Mouse (Mus musculus): ENCODE measurements around the gene Nepro. TPM values are rescaled to one million over a fixed set of nuclear protein-coding genes. Genes with fewer than 3 reads are reported as not detected.

Gene Nepro
- polyA plus RNA-seq, 1 experiment from 2014 or later: 7.9 TPM

DNA sequence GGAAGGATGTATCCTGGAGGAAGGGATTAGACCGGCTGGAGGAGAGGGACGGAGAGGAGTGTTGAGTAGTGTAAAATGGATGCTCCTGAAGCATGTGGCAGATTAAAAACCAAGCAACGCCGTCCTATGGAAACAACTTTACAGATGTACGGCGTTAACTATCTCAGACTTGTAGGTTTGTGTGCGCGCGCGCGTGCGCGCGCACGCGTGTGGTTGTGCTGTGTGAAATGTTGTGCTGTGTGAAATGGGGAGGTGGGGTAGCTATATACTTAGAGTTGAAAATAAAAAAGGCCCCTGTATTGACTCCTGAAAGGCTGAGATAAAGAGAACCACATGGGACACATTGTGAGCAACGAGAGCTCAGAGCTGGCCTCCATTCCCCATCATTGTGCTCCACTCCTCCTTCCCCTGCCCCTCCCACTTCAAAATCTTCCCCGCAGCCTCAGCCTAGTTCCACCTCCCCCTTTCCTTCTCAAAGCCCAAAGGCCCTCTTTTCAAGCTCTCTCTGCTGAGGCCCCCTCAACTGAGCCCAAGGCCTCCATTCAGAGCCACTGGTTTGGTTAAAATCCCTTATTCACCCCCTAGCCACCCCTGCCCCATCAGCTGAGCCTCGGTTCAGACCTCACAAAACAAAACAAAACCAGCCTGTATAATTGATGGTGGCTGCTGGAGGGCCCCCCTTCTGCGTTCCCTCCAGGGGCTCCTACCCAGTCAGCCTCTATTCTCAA, 36.9 kb upstream of the Nepro start:
- WGBS: 41% methylated on average over 20 of the region's 20 CpGs
- Histone ChIP-seq H3K9ac (ENCODE audit: low read depth, low read length) (peak overlapping the region; percentile 26; the same call in 1 of the 2 replicates), H3K27ac (replicated peaks; ENCODE audit: low read depth, low read length) (peak overlapping the region; percentile 78), H3K4me3 (ENCODE audit: low read depth, low read length) (peak overlapping the region; percentile 2; the same call in 1 of the 2 replicates), H3K4me1 (ENCODE audit: control insufficient read depth, insufficient read depth, low read length) (peaks cover 41% of the 10 kb centered on the region), H3K9me3 (ENCODE audit: control insufficient read depth, low read length) (peaks cover 3% of the 10 kb centered on the region; the same call in 1 of the 2 replicates), H3K27me3 (replicated peaks; ENCODE audit: control insufficient read depth, insufficient read depth, low read length) (no peaks in the 10 kb centered on the region), H3K4me2 (ENCODE audit: low read depth, low read length) (peak overlapping the region; percentile 42), H3K36me3 (ENCODE audit: control insufficient read depth, insufficient read depth, low read length) (no peaks in the 10 kb centered on the region)
- peak; percentile 86 for ATAC-seq (ENCODE audit: low read depth)
- peak; percentile 77 for DNase-seq (ENCODE audit: low spot score)

DNA sequence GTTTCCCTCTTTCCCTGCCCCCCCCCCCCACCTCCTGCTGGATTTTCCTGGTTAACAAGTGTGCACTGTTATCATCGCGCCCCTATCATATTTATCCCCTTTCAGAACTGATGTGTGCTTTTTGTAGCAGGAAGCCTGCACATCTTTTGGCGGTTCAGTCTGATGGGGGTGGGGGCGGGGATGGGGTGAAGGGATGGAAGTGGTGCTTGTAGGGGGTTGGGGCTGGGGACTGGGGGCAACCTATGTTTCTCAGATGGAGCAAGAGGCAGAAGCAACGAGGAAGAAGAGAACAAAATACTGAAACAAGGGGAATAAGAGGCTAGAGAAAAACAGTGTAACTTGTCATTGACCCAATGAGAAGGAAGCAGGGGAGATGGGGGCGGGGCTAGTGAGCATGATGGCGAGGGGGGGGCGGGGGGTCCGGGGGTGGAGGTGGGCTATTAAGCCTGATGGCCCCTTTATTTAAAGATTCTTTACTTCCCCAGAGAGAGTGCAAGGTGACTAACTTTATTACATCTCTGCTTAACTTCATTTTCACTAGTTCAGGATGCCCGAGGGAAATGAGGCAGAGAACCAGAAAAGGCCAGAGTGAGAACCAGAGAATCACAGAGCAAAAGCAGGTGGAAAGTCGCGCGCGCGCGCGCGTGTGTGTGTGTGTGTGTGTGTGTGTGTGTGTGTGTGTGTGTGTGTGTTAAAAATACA, 36.2 kb upstream of the Nepro start:
- Histone ChIP-seq H3K4me1 (ENCODE audit: control insufficient read depth, insufficient read depth, low read length) (peaks cover 41% of the 10 kb centered on the region), H3K4me2 (ENCODE audit: low read depth, low read length) (peak overlapping the region; percentile 42), H3K27ac (replicated peaks; ENCODE audit: low read depth, low read length) (peak overlapping the region; percentile 78), H3K9me3 (ENCODE audit: control insufficient read depth, low read length) (no peaks in the 10 kb centered on the region), H3K27me3 (replicated peaks; ENCODE audit: control insufficient read depth, insufficient read depth, low read length) (no peaks in the 10 kb centered on the region), H3K9ac (ENCODE audit: low read depth, low read length) (no peak overlapping the region), H3K4me3 (ENCODE audit: low read depth, low read length) (peak overlapping the region; percentile 2; the same call in 1 of the 2 replicates), H3K36me3 (ENCODE audit: control insufficient read depth, insufficient read depth, low read length) (no peaks in the 10 kb centered on the region)
- ATAC-seq (ENCODE audit: low read depth) (no peak), DNase-seq (ENCODE audit: low spot score) (no peak)
- WGBS: 4% methylated on average over 18 of the region's 18 CpGs

DNA sequence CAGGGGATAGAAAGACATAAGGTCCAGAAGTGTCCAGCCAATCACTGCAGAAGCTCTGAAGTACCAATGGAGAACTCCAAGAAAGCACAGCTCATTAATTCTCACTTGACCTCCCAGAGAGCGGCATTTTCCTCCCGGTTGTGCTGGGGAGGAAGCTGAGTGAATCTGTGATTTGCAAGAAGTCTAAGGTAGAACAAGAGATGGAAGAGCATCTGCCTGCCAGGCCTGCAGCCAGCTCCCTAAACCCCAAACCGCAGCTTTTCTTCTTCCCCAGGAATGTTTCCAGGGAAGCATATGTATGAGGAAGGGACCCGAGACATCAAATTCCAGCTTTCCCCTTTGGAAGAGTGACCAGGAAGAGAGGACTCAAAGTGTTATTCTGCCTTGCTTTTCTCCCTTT, 35.6 kb upstream of the Nepro start:
- H3K9me3 ChIP-seq (ENCODE audit: control insufficient read depth, low read length): no peaks in the 10 kb centered on the region
- H3K9ac ChIP-seq (ENCODE audit: low read depth, low read length): 0 out of 2 replicates have a peak overlapping the region, but pooled peaks have one; percentile 4
- H3K27ac ChIP-seq (replicated peaks; ENCODE audit: low read depth, low read length): peak overlapping the region; percentile 78
- DNase-seq (ENCODE audit: low spot score) (peak; percentile 78), ATAC-seq (ENCODE audit: low read depth) (no peak)
- H3K4me1 ChIP-seq (ENCODE audit: control insufficient read depth, insufficient read depth, low read length): peaks cover 41% of the 10 kb centered on the region
- no peaks in the 10 kb centered on the region for H3K27me3 ChIP-seq (replicated peaks; ENCODE audit: control insufficient read depth, insufficient read depth, low read length)
- no peaks in the 10 kb centered on the region for H3K36me3 ChIP-seq (ENCODE audit: control insufficient read depth, insufficient read depth, low read length)
- peak overlapping the region; percentile 42 for H3K4me2 ChIP-seq (ENCODE audit: low read depth, low read length)
- H3K4me3 ChIP-seq (ENCODE audit: low read depth, low read length): no peak overlapping the region
- whole genome bisulfite sequencing: 8% methylated on average over 4 of the region's 4 CpGs

DNA sequence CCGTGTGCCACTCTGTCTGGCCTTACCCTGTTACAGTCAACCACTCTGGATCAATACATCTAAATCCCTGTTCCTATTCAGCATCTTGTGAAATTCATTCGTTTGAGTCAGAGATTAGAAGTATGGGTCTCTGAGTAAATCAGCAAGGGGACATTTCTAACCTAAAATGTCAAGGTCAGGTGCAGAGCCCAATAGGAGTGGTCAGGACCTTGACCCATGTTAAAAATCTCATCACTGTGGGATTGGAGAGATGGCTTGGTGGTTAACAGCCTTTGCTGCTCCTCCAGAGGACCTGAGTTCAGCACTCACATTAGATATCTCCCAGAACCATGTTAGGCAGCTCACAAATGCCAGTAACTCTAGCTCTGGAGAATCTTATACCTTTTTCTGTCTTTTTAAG, 33.6 kb upstream of the Nepro start:
- WGBS: 83% methylated on average over 2 of the region's 2 CpGs

DNA sequence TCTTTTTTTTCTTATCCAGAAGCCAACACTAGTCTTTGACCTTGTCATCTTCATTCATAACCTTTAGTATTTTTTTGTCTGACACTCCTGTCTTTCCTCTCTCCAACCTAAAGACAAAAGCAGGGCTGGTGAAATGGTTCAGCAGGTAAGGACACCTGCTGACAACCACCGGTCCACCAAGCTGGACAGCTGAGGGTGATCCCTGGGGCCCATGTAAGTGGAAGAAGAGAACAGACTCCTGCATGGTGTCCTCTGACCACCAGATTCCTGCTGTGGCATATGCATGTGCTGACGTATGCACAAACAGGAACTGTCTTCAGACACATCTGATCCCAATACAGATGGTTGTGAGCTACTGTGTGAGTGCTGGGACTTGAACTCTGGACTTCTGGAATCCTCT, 33.0 kb upstream of the Nepro start:
- peaks cover 36% of the 10 kb centered on the region for H3K4me1 ChIP-seq (ENCODE audit: control insufficient read depth, insufficient read depth, low read length)

More for the DNA sequence above, 33.6 kb upstream of the Nepro start:
- no peak overlapping the region for H3K4me2 ChIP-seq (ENCODE audit: low read depth, low read length)
- H3K27ac ChIP-seq (replicated peaks; ENCODE audit: low read depth, low read length): no peak overlapping the region
- ATAC-seq (ENCODE audit: low read depth) (no peak), DNase-seq (ENCODE audit: low spot score) (no peak)
- H3K4me3 ChIP-seq (ENCODE audit: low read depth, low read length): no peak overlapping the region
- no peaks in the 10 kb centered on the region for H3K9me3 ChIP-seq (ENCODE audit: control insufficient read depth, low read length)
- H3K9ac ChIP-seq (ENCODE audit: low read depth, low read length): no peak overlapping the region
- H3K27me3 ChIP-seq (replicated peaks; ENCODE audit: control insufficient read depth, insufficient read depth, low read length): no peaks in the 10 kb centered on the region
- H3K4me1 ChIP-seq (ENCODE audit: control insufficient read depth, insufficient read depth, low read length): peaks cover 34% of the 10 kb centered on the region
- H3K36me3 ChIP-seq (ENCODE audit: control insufficient read depth, insufficient read depth, low read length): no peaks in the 10 kb centered on the region

DNA sequence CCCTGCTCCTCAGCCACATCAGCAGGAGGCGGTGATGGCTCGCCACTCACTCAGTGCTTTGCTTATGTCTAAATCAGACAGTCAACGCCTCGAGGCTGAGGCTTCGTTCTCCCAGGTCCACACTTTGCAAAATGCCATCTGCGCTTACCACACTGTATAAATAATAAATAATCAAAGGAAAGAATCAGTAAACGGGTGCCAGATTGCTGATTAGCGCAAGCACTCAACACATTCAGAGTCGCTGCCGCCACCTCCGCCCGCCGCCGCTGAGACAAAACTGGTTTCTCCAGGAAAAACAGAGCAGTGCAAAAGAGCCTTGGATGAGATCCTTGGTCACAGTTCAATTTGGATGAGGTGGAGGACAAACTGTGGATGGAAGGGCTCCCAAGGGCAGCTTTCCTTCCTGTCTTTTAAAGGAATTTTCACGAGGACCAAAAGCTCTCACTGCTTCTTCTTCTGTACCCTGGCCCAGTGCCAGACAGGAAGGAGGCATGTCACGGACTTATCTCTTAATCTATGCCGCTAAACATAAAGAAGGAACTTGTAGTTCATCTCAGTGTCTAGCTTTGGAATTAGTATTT, 32.5 kb upstream of the Nepro start:
- peak overlapping the region; percentile 13; the same call in 1 of the 2 replicates for H3K4me2 ChIP-seq (ENCODE audit: low read depth, low read length)
- H3K9ac ChIP-seq (ENCODE audit: low read depth, low read length): no peak overlapping the region
- H3K27ac ChIP-seq (replicated peaks; ENCODE audit: low read depth, low read length): no peak overlapping the region
- no peaks in the 10 kb centered on the region for H3K27me3 ChIP-seq (replicated peaks; ENCODE audit: control insufficient read depth, insufficient read depth, low read length)
- no peaks in the 10 kb centered on the region for H3K36me3 ChIP-seq (ENCODE audit: control insufficient read depth, insufficient read depth, low read length)
- H3K4me3 ChIP-seq (ENCODE audit: low read depth, low read length): no peak overlapping the region
- 43% methylated on average over 17 of the region's 17 CpGs for WGBS
- peak; percentile 81 for DNase-seq (ENCODE audit: low spot score)
- no peak for ATAC-seq (ENCODE audit: low read depth)
- peaks cover 40% of the 10 kb centered on the region for H3K4me1 ChIP-seq (ENCODE audit: control insufficient read depth, insufficient read depth, low read length)
- H3K9me3 ChIP-seq (ENCODE audit: control insufficient read depth, low read length): no peaks in the 10 kb centered on the region

More for the DNA sequence above, 33.0 kb upstream of the Nepro start:
- no peak overlapping the region for H3K9ac ChIP-seq (ENCODE audit: low read depth, low read length)
- no peak for DNase-seq (ENCODE audit: low spot score)
- no peaks in the 10 kb centered on the region for H3K9me3 ChIP-seq (ENCODE audit: control insufficient read depth, low read length)
- no peaks in the 10 kb centered on the region for H3K36me3 ChIP-seq (ENCODE audit: control insufficient read depth, insufficient read depth, low read length)
- 72% methylated on average over 2 of the region's 2 CpGs for WGBS
- no peak overlapping the region for H3K4me3 ChIP-seq (ENCODE audit: low read depth, low read length)
- no peaks in the 10 kb centered on the region for H3K27me3 ChIP-seq (replicated peaks; ENCODE audit: control insufficient read depth, insufficient read depth, low read length)
- no peak overlapping the region for H3K4me2 ChIP-seq (ENCODE audit: low read depth, low read length)
- ATAC-seq (ENCODE audit: low read depth): no peak
- H3K27ac ChIP-seq (replicated peaks; ENCODE audit: low read depth, low read length): no peak overlapping the region

DNA sequence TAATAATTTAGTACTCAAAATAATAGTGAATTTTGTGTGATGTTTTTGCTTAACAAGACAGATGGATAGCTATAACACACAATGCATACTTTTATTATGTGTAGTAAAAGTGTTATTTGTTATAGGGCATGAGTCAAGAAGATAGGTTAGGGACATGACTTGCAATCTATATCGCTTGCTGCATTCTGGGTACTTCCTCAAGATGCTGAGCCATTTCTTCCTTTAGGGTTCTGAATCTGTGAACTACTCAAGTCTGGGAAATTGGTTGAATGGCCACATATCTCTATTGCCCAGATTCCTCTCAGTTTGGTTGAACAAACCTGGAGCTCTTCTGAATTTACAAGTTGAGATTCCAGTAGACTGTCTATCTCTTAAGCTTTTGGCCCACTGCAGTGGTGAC, 31.6 kb upstream of the Nepro start:
- no peaks in the 10 kb centered on the region for H3K9me3 ChIP-seq (ENCODE audit: control insufficient read depth, low read length)
- no peak overlapping the region for H3K27ac ChIP-seq (replicated peaks; ENCODE audit: low read depth, low read length)
- H3K27me3 ChIP-seq (replicated peaks; ENCODE audit: control insufficient read depth, insufficient read depth, low read length): no peaks in the 10 kb centered on the region
- H3K4me1 ChIP-seq (ENCODE audit: control insufficient read depth, insufficient read depth, low read length): peaks cover 32% of the 10 kb centered on the region
- no peak overlapping the region for H3K4me3 ChIP-seq (ENCODE audit: low read depth, low read length)
- WGBS: 91% methylated on average over 1 of the region's 1 CpGs
- ATAC-seq (ENCODE audit: low read depth): no peak
- H3K9ac ChIP-seq (ENCODE audit: low read depth, low read length): no peak overlapping the region
- DNase-seq (ENCODE audit: low spot score): no peak
- H3K4me2 ChIP-seq (ENCODE audit: low read depth, low read length): no peak overlapping the region
- H3K36me3 ChIP-seq (ENCODE audit: control insufficient read depth, insufficient read depth, low read length): no peaks in the 10 kb centered on the region

DNA sequence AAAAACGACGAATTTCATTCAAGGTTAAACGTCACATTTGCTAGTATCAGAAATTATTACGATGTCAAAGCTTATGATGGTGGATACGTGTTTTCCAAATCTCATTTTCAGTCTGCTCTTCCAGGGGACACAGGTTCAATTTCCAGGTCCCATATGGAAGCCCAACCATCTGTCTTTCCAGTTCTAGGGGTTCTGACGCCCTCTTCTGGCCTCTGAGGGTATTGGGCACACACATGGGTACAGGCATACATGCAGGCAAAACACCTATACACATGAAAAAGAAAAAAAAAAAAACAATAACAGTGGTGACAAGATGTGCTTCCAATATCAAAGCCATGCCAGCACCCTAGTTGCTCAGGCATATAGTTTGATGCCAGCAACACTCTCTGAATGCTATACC, 30.4 kb upstream of the Nepro start:
- Histone ChIP-seq H3K4me2 (ENCODE audit: low read depth, low read length) (no peak overlapping the region), H3K36me3 (ENCODE audit: control insufficient read depth, insufficient read depth, low read length) (no peaks in the 10 kb centered on the region), H3K4me1 (ENCODE audit: control insufficient read depth, insufficient read depth, low read length) (peaks cover 21% of the 10 kb centered on the region), H3K9ac (ENCODE audit: low read depth, low read length) (no peak overlapping the region), H3K27ac (replicated peaks; ENCODE audit: low read depth, low read length) (no peak overlapping the region), H3K27me3 (replicated peaks; ENCODE audit: control insufficient read depth, insufficient read depth, low read length) (no peaks in the 10 kb centered on the region), H3K9me3 (ENCODE audit: control insufficient read depth, low read length) (no peaks in the 10 kb centered on the region), H3K4me3 (ENCODE audit: low read depth, low read length) (no peak overlapping the region)
- WGBS: 69% methylated on average over 6 of the region's 6 CpGs
- DNase-seq (ENCODE audit: low spot score) (no peak), ATAC-seq (ENCODE audit: low read depth) (no peak)

Data from embryonic facial prominence, embryonic 14.5 days (tissue).